Mouse (Mus musculus): ENCODE data around the gene Onecut3.

Gene Onecut3

GRCm38 (mm10) chr10:80494732-80495131, at the start of gene Onecut3:
Gene Onecut3 (plus strand): TSS chr10:80494835.
- H3K27me3 ChIP-seq (ENCODE audit: control insufficient read depth, insufficient read depth, low read length, poor library complexity, severe bottlenecking): peaks cover 1% of the 10 kb centered on the region; the same call in 1 of the 2 replicates
- DNase-seq (ENCODE audit: low read depth, low spot score): peak; percentile 51

DNA sequence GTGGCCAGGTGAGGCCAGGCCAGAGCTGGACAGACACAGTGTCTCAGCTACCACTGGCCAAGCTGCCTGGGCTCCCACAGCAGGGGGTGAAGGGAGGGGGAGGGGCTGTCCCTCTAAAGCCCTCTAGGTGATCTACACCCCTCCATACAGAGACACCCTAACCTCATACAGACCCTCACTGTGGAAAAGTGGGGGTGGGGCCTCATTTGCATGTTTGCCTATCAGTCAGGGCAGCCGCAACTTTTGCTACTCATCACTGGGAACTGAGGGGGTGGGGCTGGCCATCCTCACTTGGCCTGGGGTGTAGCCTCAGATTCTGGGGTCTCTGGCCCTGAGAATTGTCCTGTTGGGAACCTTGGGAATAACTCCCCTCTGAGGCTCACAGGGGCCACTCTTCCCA, 49.6 kb upstream of the Onecut3 start:
- DNase-seq (ENCODE audit: low read depth, low spot score): no peak

More at GRCm38 (mm10) chr10:80494732-80495131, at the start of gene Onecut3:
- H3K36me3 ChIP-seq (ENCODE audit: control insufficient read depth, insufficient read depth, low read length, poor library complexity, severe bottlenecking): no peaks in the 10 kb centered on the region

GRCm38 (mm10) chr10:80445898-80446601, 48.6 kb upstream of the Onecut3 start:
- H3K36me3 ChIP-seq (ENCODE audit: control insufficient read depth, insufficient read depth, low read length, poor library complexity, severe bottlenecking): no peaks in the 10 kb centered on the region
- H3K27me3 ChIP-seq (ENCODE audit: control insufficient read depth, insufficient read depth, low read length, poor library complexity, severe bottlenecking): no peaks in the 10 kb centered on the region
- DNase-seq (ENCODE audit: low read depth, low spot score): peak; percentile 94

More for the DNA sequence above, 49.6 kb upstream of the Onecut3 start:
- H3K36me3 ChIP-seq (ENCODE audit: control insufficient read depth, insufficient read depth, low read length, poor library complexity, severe bottlenecking): no peaks in the 10 kb centered on the region
- no peaks in the 10 kb centered on the region for H3K27me3 ChIP-seq (ENCODE audit: control insufficient read depth, insufficient read depth, low read length, poor library complexity, severe bottlenecking)

- no peak for DNase-seq (ENCODE audit: low read depth, low spot score)
- Histone ChIP-seq H3K27me3 (ENCODE audit: control insufficient read depth, insufficient read depth, low read length, poor library complexity, severe bottlenecking) (no peaks in the 10 kb centered on the region), H3K36me3 (ENCODE audit: control insufficient read depth, insufficient read depth, low read length, poor library complexity, severe bottlenecking) (no peaks in the 10 kb centered on the region)
Observed at GRCm38 (mm10) chr10:80450599-80450998, 44.0 kb upstream of the Onecut3 start.

- no peaks in the 10 kb centered on the region for H3K27me3 ChIP-seq (ENCODE audit: control insufficient read depth, insufficient read depth, low read length, poor library complexity, severe bottlenecking)
- H3K36me3 ChIP-seq (ENCODE audit: control insufficient read depth, insufficient read depth, low read length, poor library complexity, severe bottlenecking): no peaks in the 10 kb centered on the region
- no peak for DNase-seq (ENCODE audit: low read depth, low spot score)
Observed at GRCm38 (mm10) chr10:80453601-80454000, 41.0 kb upstream of the Onecut3 start.

- H3K36me3 ChIP-seq (ENCODE audit: control insufficient read depth, insufficient read depth, low read length, poor library complexity, severe bottlenecking): no peaks in the 10 kb centered on the region
- no peak for DNase-seq (ENCODE audit: low read depth, low spot score)
- H3K27me3 ChIP-seq (ENCODE audit: control insufficient read depth, insufficient read depth, low read length, poor library complexity, severe bottlenecking): no peaks in the 10 kb centered on the region
Observed at GRCm38 (mm10) chr10:80454781-80455180, 39.9 kb upstream of the Onecut3 start.

DNA sequence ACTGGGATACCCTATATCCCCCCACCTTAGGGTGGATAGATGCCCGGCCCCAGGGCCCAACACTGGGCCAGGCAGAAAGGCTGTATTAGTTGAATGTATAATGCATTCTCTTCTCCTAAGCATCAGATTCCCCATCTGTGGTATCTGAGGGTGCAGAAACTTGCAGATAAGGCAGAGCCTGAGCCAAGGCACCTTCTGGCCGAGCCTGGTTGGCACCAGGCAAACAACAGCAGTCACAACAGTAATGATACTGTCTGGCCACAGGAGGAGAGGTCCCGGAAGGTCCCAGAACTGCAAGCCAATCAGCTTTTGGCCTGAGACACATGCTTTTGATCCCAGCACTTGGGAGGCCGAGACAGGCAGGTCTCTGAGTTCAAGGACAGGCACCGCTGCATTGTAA, 38.9 kb upstream of the Onecut3 start:
- no peaks in the 10 kb centered on the region for H3K36me3 ChIP-seq (ENCODE audit: control insufficient read depth, insufficient read depth, low read length, poor library complexity, severe bottlenecking)
- DNase-seq (ENCODE audit: low read depth, low spot score): no peak
- no peaks in the 10 kb centered on the region for H3K27me3 ChIP-seq (ENCODE audit: control insufficient read depth, insufficient read depth, low read length, poor library complexity, severe bottlenecking)

DNA sequence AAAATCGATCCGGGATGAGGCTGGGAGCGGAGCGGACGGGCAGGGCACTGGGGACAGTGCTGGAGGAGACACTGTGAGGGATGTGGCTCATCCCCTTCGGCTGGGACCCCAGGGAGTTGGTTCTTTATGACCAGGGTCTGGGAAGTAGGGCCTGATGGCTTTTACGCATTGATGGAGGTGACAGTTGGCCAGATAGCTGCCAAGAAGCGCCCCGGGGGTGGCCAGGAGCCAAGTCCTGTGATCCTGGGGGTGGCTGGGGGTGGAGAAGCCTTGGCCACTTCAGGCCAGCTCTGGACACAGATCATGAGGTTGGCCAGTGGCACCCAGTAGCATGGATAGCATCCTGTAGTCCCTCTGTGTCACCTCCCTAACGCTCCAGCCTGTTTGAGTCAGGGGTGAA, 35.4 kb upstream of the Onecut3 start:
- H3K36me3 ChIP-seq (ENCODE audit: control insufficient read depth, insufficient read depth, low read length, poor library complexity, severe bottlenecking): no peaks in the 10 kb centered on the region
- no peak for DNase-seq (ENCODE audit: low read depth, low spot score)
- H3K27me3 ChIP-seq (ENCODE audit: control insufficient read depth, insufficient read depth, low read length, poor library complexity, severe bottlenecking): no peaks in the 10 kb centered on the region

- H3K27me3 ChIP-seq (ENCODE audit: control insufficient read depth, insufficient read depth, low read length, poor library complexity, severe bottlenecking): no peaks in the 10 kb centered on the region
- no peaks in the 10 kb centered on the region for H3K36me3 ChIP-seq (ENCODE audit: control insufficient read depth, insufficient read depth, low read length, poor library complexity, severe bottlenecking)
Observed at GRCm38 (mm10) chr10:80459671-80460070, 35.0 kb upstream of the Onecut3 start.

DNA sequence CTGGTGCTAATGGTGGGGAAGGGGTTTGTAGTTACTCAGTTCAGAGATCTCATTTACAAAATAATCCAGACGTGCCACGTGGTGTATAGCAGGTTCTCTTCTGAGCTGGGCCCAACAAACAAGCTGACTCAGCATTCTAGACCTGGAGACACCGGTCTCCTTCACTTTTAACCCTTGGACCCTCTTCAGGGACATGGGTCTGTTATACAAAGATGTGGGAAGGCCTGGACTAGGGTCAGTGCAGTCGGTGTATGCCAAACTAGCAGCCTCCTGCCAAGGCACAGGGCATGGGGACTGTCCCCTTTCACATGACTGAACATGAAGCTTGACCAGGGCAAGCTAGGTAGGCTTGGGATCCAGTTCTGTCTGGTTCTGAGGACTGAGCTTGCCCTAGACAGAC, 34.3 kb upstream of the Onecut3 start:
- no peaks in the 10 kb centered on the region for H3K27me3 ChIP-seq (ENCODE audit: control insufficient read depth, insufficient read depth, low read length, poor library complexity, severe bottlenecking)
- H3K36me3 ChIP-seq (ENCODE audit: control insufficient read depth, insufficient read depth, low read length, poor library complexity, severe bottlenecking): no peaks in the 10 kb centered on the region
- DNase-seq (ENCODE audit: low read depth, low spot score): no peak

More at GRCm38 (mm10) chr10:80459671-80460070, 35.0 kb upstream of the Onecut3 start:
- DNase-seq (ENCODE audit: low read depth, low spot score): no peak

DNA sequence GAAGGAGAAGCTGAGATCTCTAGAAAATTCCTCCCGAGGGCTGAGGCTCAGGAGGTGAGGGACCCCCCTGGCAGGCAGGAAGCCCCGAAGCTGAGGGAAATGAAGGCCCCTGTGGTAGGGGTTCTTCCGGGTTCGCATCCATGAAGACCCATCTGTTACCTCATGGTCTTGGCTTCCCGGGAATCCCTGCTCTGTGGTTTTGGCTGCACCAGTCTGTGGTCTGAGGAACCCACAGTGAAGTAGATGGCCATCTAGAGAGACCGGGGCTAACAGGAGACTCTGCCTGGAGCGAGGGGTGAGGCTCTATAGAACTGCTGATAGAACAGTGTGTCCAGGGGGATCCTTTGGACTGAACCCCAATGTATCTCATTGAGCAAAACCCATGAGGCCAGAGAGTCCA, 33.3 kb upstream of the Onecut3 start:
- DNase-seq (ENCODE audit: low read depth, low spot score): no peak
- Histone ChIP-seq H3K27me3 (ENCODE audit: control insufficient read depth, insufficient read depth, low read length, poor library complexity, severe bottlenecking) (no peaks in the 10 kb centered on the region), H3K36me3 (ENCODE audit: control insufficient read depth, insufficient read depth, low read length, poor library complexity, severe bottlenecking) (no peaks in the 10 kb centered on the region)

GRCm38 (mm10) chr10:80464381-80465035, 30.1 kb upstream of the Onecut3 start:
- no peaks in the 10 kb centered on the region for H3K36me3 ChIP-seq (ENCODE audit: control insufficient read depth, insufficient read depth, low read length, poor library complexity, severe bottlenecking)
- no peaks in the 10 kb centered on the region for H3K27me3 ChIP-seq (ENCODE audit: control insufficient read depth, insufficient read depth, low read length, poor library complexity, severe bottlenecking)
- DNase-seq (ENCODE audit: low read depth, low spot score): no peak

- no peaks in the 10 kb centered on the region for H3K27me3 ChIP-seq (ENCODE audit: control insufficient read depth, insufficient read depth, low read length, poor library complexity, severe bottlenecking)
- no peak for DNase-seq (ENCODE audit: low read depth, low spot score)
- no peaks in the 10 kb centered on the region for H3K36me3 ChIP-seq (ENCODE audit: control insufficient read depth, insufficient read depth, low read length, poor library complexity, severe bottlenecking)
Observed at GRCm38 (mm10) chr10:80465066-80465465, 29.6 kb upstream of the Onecut3 start.

DNA sequence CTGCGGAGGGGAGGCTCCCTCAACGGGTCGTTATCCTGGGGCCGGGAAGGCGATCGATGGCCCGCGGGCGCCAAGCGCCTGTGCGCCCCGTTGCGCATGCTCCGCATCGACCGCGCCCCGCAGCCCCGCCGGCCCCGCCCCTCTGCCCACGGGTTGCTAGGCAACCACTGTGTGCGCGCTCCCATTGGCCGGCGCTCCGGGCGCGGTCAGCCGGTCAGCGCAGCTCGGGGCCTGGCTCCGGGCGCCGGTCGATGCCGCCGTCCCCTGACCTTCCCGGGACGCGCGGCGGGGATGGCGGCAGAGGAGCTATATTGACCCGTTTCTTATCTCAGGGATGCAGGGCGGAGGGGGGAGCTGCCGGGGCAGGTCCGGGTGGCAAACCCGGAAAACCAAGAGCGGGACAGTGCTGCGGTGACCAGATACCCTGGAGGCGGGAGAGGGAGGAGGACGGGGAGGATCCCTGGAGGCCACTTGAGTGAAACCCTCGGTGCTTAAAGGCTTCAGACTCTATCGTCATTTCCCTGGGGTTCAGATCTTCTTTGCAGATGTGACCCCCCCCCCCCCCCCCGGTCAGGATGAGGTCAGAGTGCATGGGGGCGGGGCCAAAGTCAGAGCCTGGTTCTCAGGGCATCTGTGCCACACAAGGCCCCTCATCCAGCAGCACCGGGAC, 19.2 kb upstream of the Onecut3 start:
- no peaks in the 10 kb centered on the region for H3K27me3 ChIP-seq (ENCODE audit: control insufficient read depth, insufficient read depth, low read length, poor library complexity, severe bottlenecking)
- no peaks in the 10 kb centered on the region for H3K36me3 ChIP-seq (ENCODE audit: control insufficient read depth, insufficient read depth, low read length, poor library complexity, severe bottlenecking)
- peak; percentile 89 for DNase-seq (ENCODE audit: low read depth, low spot score)

DNA sequence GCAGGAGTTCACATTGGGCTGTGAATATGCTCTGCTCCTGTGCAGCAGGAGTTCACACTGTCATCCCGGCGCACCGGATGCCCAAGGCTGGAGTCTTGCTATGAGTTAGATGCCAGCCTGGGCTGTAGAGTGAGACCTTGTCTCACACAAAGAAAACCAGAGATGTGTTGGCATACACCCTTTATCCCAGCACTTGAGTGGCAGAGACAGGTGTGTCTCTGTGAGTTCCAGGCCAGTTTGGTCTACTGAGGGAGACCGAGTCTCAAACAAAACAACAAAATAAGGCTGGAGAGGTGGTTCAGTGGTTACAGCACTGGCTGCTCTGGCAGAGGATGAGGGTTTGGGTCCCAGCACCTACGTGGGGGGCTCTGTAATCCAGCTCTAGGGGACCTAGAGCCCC, 16.1 kb upstream of the Onecut3 start:
- no peaks in the 10 kb centered on the region for H3K36me3 ChIP-seq (ENCODE audit: control insufficient read depth, insufficient read depth, low read length, poor library complexity, severe bottlenecking)
- H3K27me3 ChIP-seq (ENCODE audit: control insufficient read depth, insufficient read depth, low read length, poor library complexity, severe bottlenecking): no peaks in the 10 kb centered on the region
- no peak for DNase-seq (ENCODE audit: low read depth, low spot score)
